ENCODE assay signal across 22 mouse cellular contexts in genomic region chr4:135928376-135928775, GRCm38 (mm10). TPM values are rescaled to one million over a fixed set of nuclear protein-coding genes. Genes with fewer than 3 reads are reported as not detected.
A peak's percentile ranks its signal among the peaks of the same experiment; 100 is the strongest.
DNase-seq lines count a peak whose midpoint lies in the region; ATAC-seq and TF ChIP-seq lines count a peak whose summit lies in the region.
"Had no signal": no experiment of that assay in that cellular context is flagged by ENCODE, and none has a peak within 500 bp of the region (broad histone marks: within the 10 kb centered on the region; RNA-seq: fewer than 3 reads in every experiment).

No protein-coding gene starts in this region.

- H3K27me3 ChIP-seq in kidney, adult 2 months (replicated peaks; ENCODE audit: control insufficient read depth, insufficient read depth, low read length), result no peaks in the 10 kb centered on the region
- H3K27me3 ChIP-seq in kidney, embryonic 16.5 days (ENCODE audit: insufficient read depth, low read length), result no peaks in the 10 kb centered on the region
- no peaks in the 10 kb centered on the region for H3K27me3 ChIP-seq in kidney, embryonic 14.5 days (ENCODE audit: control insufficient read depth, insufficient read depth, low read length)
- H3K27me3 ChIP-seq: CH12.LX, Patski had no signal

- no peak overlapping the region for H3K27ac ChIP-seq in kidney, adult 2 months (ENCODE audit: insufficient read depth, low read depth, low read length)
- H3K27ac ChIP-seq in kidney, embryonic 16.5 days (ENCODE audit: low read length), result no peak overlapping the region
- H3K27ac ChIP-seq in kidney, embryonic 14.5 days (ENCODE audit: low read depth, low read length), result no peak overlapping the region

- peaks cover 2% of the 10 kb centered on the region; the same call in 1 of the 2 replicates for H3K4me1 ChIP-seq in kidney, adult 2 months (ENCODE audit: control insufficient read depth, insufficient read depth, low read length)
- H3K4me1 ChIP-seq in kidney, embryonic 16.5 days (ENCODE audit: insufficient read depth, low read length), result no peaks in the 10 kb centered on the region
- H3K4me1 ChIP-seq in kidney, embryonic 14.5 days (ENCODE audit: control insufficient read depth, insufficient read depth, low read length), result no peaks in the 10 kb centered on the region

- no peak overlapping the region for H3K4me2 ChIP-seq in kidney, embryonic 16.5 days (replicated peaks; ENCODE audit: low read depth, low read length)
- H3K4me2 ChIP-seq in kidney, embryonic 14.5 days (replicated peaks; ENCODE audit: low read depth, low read length), result no peak overlapping the region

- WGBS in kidney, adult 2 months, result 52% methylated on average over 9 of the region's 9 CpGs
- WGBS in kidney, embryonic 16.5 days, result 80% methylated on average over 9 of the region's 9 CpGs
- WGBS in kidney, embryonic 14.5 days, result 84% methylated on average over 9 of the region's 9 CpGs

- H3K4me3 ChIP-seq in kidney, adult 2 months (ENCODE audit: insufficient read depth, low read depth, low read length), result no peak overlapping the region
- H3K4me3 ChIP-seq in kidney, embryonic 16.5 days (ENCODE audit: low read length), result no peak overlapping the region
- no peak overlapping the region for H3K4me3 ChIP-seq in kidney, embryonic 14.5 days (ENCODE audit: low read length)

- H3K9me3 ChIP-seq in kidney, embryonic 16.5 days (ENCODE audit: low read length), result no peaks in the 10 kb centered on the region
- no peaks in the 10 kb centered on the region for H3K9me3 ChIP-seq in kidney, embryonic 14.5 days (ENCODE audit: control insufficient read depth, low read length)
- H3K9me3 ChIP-seq: G1E had no signal

- H3K9ac ChIP-seq in kidney, embryonic 16.5 days (replicated peaks; ENCODE audit: low read length), result no peak overlapping the region
- H3K9ac ChIP-seq in kidney, embryonic 14.5 days (ENCODE audit: low read depth, low read length), result no peak overlapping the region

- no peak for TF ChIP-seq POLR2A in kidney, adult 2 months (IDR thresholded peaks at IDR 0.05; ENCODE audit: low read depth, low read length)

- peaks cover 6% of the 10 kb centered on the region for H3K36me3 ChIP-seq in kidney, adult 2 months (ENCODE audit: control insufficient read depth, insufficient read depth, low read length)
- H3K36me3 ChIP-seq in kidney, embryonic 16.5 days (ENCODE audit: insufficient read depth, low read length), result peaks cover 24% of the 10 kb centered on the region
- peaks cover 11% of the 10 kb centered on the region; the same call in 1 of the 2 replicates for H3K36me3 ChIP-seq in kidney, embryonic 14.5 days (ENCODE audit: control insufficient read depth, insufficient read depth, low read length)

- TF ChIP-seq CTCF in kidney, adult 2 months (conservative IDR thresholded peaks at IDR 0.05; ENCODE audit: insufficient read depth, insufficient read length, low read depth, low read length), result no peak

- no peak for ATAC-seq in kidney, embryonic 16.5 days (ENCODE audit: low FRiP score, low TSS enrichment)
- no peak for ATAC-seq in kidney, embryonic 14.5 days (ENCODE audit: low FRiP score, low TSS enrichment)
- ATAC-seq: activated CD4-positive, CD25-positive, alpha-beta regulatory T cell, adult 4 months; CD4-positive, CD25-positive, alpha-beta regulatory T cell, adult 4 months; Patski had no signal

- peak; percentile 67 for DNase-seq in kidney, adult 2 months
- peak; percentile 59 for DNase-seq in kidney, adult 9 months
- DNase-seq in kidney, postnatal 36 days, result peak; percentile 34 to 62
- DNase-seq in kidney, adult 11 months, result no peak
- DNase-seq: adrenal gland, adult 2 months; adrenal gland, adult 8-10 months; adrenal gland, postnatal 10 days; adrenal gland, postnatal 14 days; adrenal gland, postnatal 25 days; adrenal gland, postnatal 36 days; B cell, adult 2 months; cerebellum, adult 11 months; cerebellum, adult 11-12 months; cerebellum, adult 18-20 months had no signal

RNA-seq across cellular contexts. Expression of gene Fuca1, which starts 7.8 kb away (rescaled TPM):
- 161 and 226 TPM in 2 replicates for polyA plus RNA-seq in kidney, adult 2 months (2012; rRNA removed)
- 89.1 and 89.4 TPM in 2 replicates for polyA plus RNA-seq in kidney, embryonic 16.5 days (2015; fragmentation: Nextera tagmentation; extraction: Ambion mirVana)
- polyA plus RNA-seq in kidney, embryonic 14.5 days (2014; fragmentation: Nextera tagmentation; extraction: Ambion mirVana), result 57.6 and 69.2 TPM in 2 replicates

RNA-seq across cellular contexts. Expression of gene Hmgcl, which starts 17.9 kb away (rescaled TPM):
- 175 and 199 TPM in 2 replicates for polyA plus RNA-seq in kidney, adult 2 months (2012; rRNA removed)
- 86.5 and 93.2 TPM in 2 replicates for polyA plus RNA-seq in kidney, embryonic 16.5 days (2015; fragmentation: Nextera tagmentation; extraction: Ambion mirVana)
- polyA plus RNA-seq in kidney, embryonic 14.5 days (2014; fragmentation: Nextera tagmentation; extraction: Ambion mirVana), result 81.1 and 81.3 TPM in 2 replicates

RNA-seq across cellular contexts. Expression of gene Cnr2, which starts 33.2 kb away (rescaled TPM):
- 2.7 and 4.1 TPM in 2 replicates for polyA plus RNA-seq in kidney, adult 2 months (2012; rRNA removed)
- 1.0 and 1.1 TPM in 2 replicates for polyA plus RNA-seq in kidney, embryonic 16.5 days (2015; fragmentation: Nextera tagmentation; extraction: Ambion mirVana)
- polyA plus RNA-seq in kidney, embryonic 14.5 days (2014; fragmentation: Nextera tagmentation; extraction: Ambion mirVana), result 0.10 and 0.45 TPM in 2 replicates
- polyA plus RNA-seq: C2C12 had no signal

RNA-seq across cellular contexts. Expression of gene Gale, which starts 35.2 kb away (rescaled TPM):
- 12.9 and 13.4 TPM in 2 replicates for polyA plus RNA-seq in kidney, adult 2 months (2012; rRNA removed)
- polyA plus RNA-seq in kidney, embryonic 16.5 days (2015; fragmentation: Nextera tagmentation; extraction: Ambion mirVana), result 40.6 and 40.7 TPM in 2 replicates
- 29.0 and 31.3 TPM in 2 replicates for polyA plus RNA-seq in kidney, embryonic 14.5 days (2014; fragmentation: Nextera tagmentation; extraction: Ambion mirVana)

RNA-seq across cellular contexts. Expression of gene Lypla2, which starts 44.0 kb away (rescaled TPM):
- 90.8 and 100 TPM in 2 replicates for polyA plus RNA-seq in kidney, adult 2 months (2012; rRNA removed)
- 143 and 147 TPM in 2 replicates for polyA plus RNA-seq in kidney, embryonic 16.5 days (2015; fragmentation: Nextera tagmentation; extraction: Ambion mirVana)
- 133 and 140 TPM in 2 replicates for polyA plus RNA-seq in kidney, embryonic 14.5 days (2014; fragmentation: Nextera tagmentation; extraction: Ambion mirVana)
